Comparison of ENCODE assay signal across 7 mouse cellular contexts in genomic region chr12:25208670-25209332, GRCm38 (mm10).
DNase-seq lines count a peak whose midpoint lies in the region; ATAC-seq and TF ChIP-seq lines count a peak whose summit lies in the region.

No protein-coding gene starts in this region.

- H3K9me3 ChIP-seq in neural tube, embryonic 11.5 days (ENCODE audit: control insufficient read depth, low read length) = no peaks in the 10 kb centered on the region
- H3K9me3 ChIP-seq in intestine, postnatal 0 days (ENCODE audit: control insufficient read depth) = no peaks in the 10 kb centered on the region

- H3K4me3 ChIP-seq in neural tube, embryonic 11.5 days (ENCODE audit: low read depth, low read length) = no peak overlapping the region
- no peak overlapping the region for H3K4me3 ChIP-seq in intestine, postnatal 0 days (ENCODE audit: low read depth, low read length)

- no peaks in the 10 kb centered on the region for H3K36me3 ChIP-seq in neural tube, embryonic 11.5 days (ENCODE audit: control insufficient read depth, insufficient read depth, low read length)
- no peaks in the 10 kb centered on the region for H3K36me3 ChIP-seq in intestine, postnatal 0 days (ENCODE audit: control insufficient read depth, insufficient read depth)

- H3K27ac ChIP-seq in neural tube, embryonic 11.5 days (ENCODE audit: low read depth, low read length) = no peak overlapping the region
- no peak overlapping the region for H3K27ac ChIP-seq in intestine, postnatal 0 days (ENCODE audit: low read depth, low read length)

- no peak overlapping the region for H3K4me2 ChIP-seq in neural tube, embryonic 11.5 days (ENCODE audit: low read depth)
- no peak overlapping the region for H3K4me2 ChIP-seq in intestine, postnatal 0 days (replicated peaks; ENCODE audit: low read depth)

- no peaks in the 10 kb centered on the region for H3K27me3 ChIP-seq in neural tube, embryonic 11.5 days (ENCODE audit: control insufficient read depth, insufficient read depth, low read length)
- H3K27me3 ChIP-seq in intestine, postnatal 0 days (replicated peaks; ENCODE audit: control insufficient read depth, insufficient read depth, low read length) = no peaks in the 10 kb centered on the region

- H3K4me1 ChIP-seq in neural tube, embryonic 11.5 days (ENCODE audit: control insufficient read depth, insufficient read depth, low read length) = peaks cover 5% of the 10 kb centered on the region; the same call in 1 of the 2 replicates
- H3K4me1 ChIP-seq in intestine, postnatal 0 days (replicated peaks; ENCODE audit: control insufficient read depth, insufficient read depth, low read length) = no peaks in the 10 kb centered on the region; the same call in 1 of the 2 replicates

- WGBS in neural tube, embryonic 11.5 days = 33% methylated on average over 11 of the region's 11 CpGs
- WGBS in intestine, postnatal 0 days = 24% methylated on average over 11 of the region's 11 CpGs

- no peak for ATAC-seq in neural tube, embryonic 11.5 days (ENCODE audit: insufficient read depth, low FRiP score, low TSS enrichment)
- peak; percentile 80 for ATAC-seq in intestine, postnatal 0 days
- ATAC-seq in monocyte, adult 5-6 weeks (replicated peaks; ENCODE audit: insufficient number of reproducible peaks, low FRiP score, low TSS enrichment, poor library complexity, severe bottlenecking) = peak; percentile 79
- ATAC-seq in megakaryocyte-erythroid progenitor cell, adult 5-6 weeks (replicated peaks; ENCODE audit: low FRiP score, low TSS enrichment, poor library complexity, severe bottlenecking) = no peak

- DNase-seq in neural tube, embryonic 11.5 days (ENCODE audit: low spot score) = peak; percentile 25
- DNase-seq in neural tube, embryonic 10.5 days (ENCODE audit: extremely low spot score, low spot score) = no peak
- peak; percentile 41 for DNase-seq in embryo, embryonic 10.5 days (ENCODE audit: low spot score)
- DNase-seq in ovary, adult 18-20 months (ENCODE audit: low spot score) = no peak

- H3K9ac ChIP-seq in neural tube, embryonic 11.5 days (ENCODE audit: low read length) = no peak overlapping the region
- H3K9ac ChIP-seq in intestine, postnatal 0 days (ENCODE audit: low read depth, low read length) = no peak overlapping the region

- TF ChIP-seq CTCF in intestine, postnatal 0 days (IDR thresholded peaks at IDR 0.05; ENCODE audit: low read depth) = no peak

Comparison
In these comparisons a context has a peak if more than half of its experiments do, and no peak if none do; other contexts are left out.
1. DNase-seq: peak in neural tube, embryonic 11.5 days (single experiment) and embryo, embryonic 10.5 days (single experiment); none in neural tube, embryonic 10.5 days (single experiment) and ovary, adult 18-20 months (single experiment).
2. ATAC-seq: peak in intestine, postnatal 0 days (single experiment) and monocyte, adult 5-6 weeks (single experiment); none in neural tube, embryonic 11.5 days (single experiment) and megakaryocyte-erythroid progenitor cell, adult 5-6 weeks (single experiment).